Mouse (Mus musculus) spleen, adult 2 months (tissue): Measurements from ENCODE around the gene Notch2. TPM values are rescaled to one million over a fixed set of nuclear protein-coding genes. Genes with fewer than 3 reads are reported as not detected.

Experiments
- DNase-seq, 2 experiments: peaks; one replicate each; pipeline versions ENCODE4 v3.0.0 to v3.0.0-alpha.2; 2012 to 2021; ENCODE audit warnings: low spot score in 2 of 2, low read depth in 1 of 2
- H3K27ac ChIP-seq: fragments of 200-500 bp; 2 replicates; pipeline ENCODE4 v1.5.1; 2012; ENCODE audit warnings: low read length, inconsistent platforms; ENCODE audit not compliant: insufficient read depth
- H3K27me3 ChIP-seq: fragments of 200-500 bp; 2 replicates; pipeline ENCODE4 v1.6.1; 2012; ENCODE audit warnings: mild to moderate bottlenecking, moderate library complexity, low read length, inconsistent platforms; ENCODE audit not compliant: control insufficient read depth, insufficient read depth
- H3K36me3 ChIP-seq: fragments of 200-500 bp; 2 replicates; pipeline ENCODE4 v1.6.1; 2012; ENCODE audit warnings: mild to moderate bottlenecking, low read length, inconsistent platforms; ENCODE audit not compliant: control insufficient read depth, insufficient read depth
- H3K4me1 ChIP-seq: fragments of 200-500 bp; 2 replicates; pipeline ENCODE4 v1.6.1; 2011; ENCODE audit warnings: inconsistent platforms; ENCODE audit not compliant: control insufficient read depth, insufficient read depth, insufficient read length
- H3K4me3 ChIP-seq: fragments of 200-500 bp; 2 replicates; pipeline ENCODE4 v1.5.1; 2011; ENCODE audit warnings: mild to moderate bottlenecking, inconsistent platforms; ENCODE audit not compliant: insufficient read depth, insufficient read length; ENCODE audit errors: extremely low read depth
- CTCF ChIP-seq: fragments of 200-500 bp; IDR thresholded peaks from 2 replicates; pipeline ENCODE4 v1.5.1; 2011; ENCODE audit warnings: mild to moderate bottlenecking, inconsistent platforms; ENCODE audit not compliant: insufficient read depth, insufficient read length, insufficient replicate concordance; ENCODE audit errors: extremely low read depth
- POLR2A ChIP-seq: fragments of 200-500 bp; IDR thresholded peaks from 2 replicates; pipeline ENCODE4 v1.6.1; 2011; ENCODE audit warnings: low read depth, low read length, inconsistent platforms
- WGBS: fragments of 180-500 bp; shearing (Covaris S2); methylation state at CpG from one replicate; pipeline ENCODE4 v1.1.7; 2018; 5-methylcytosine and 5-hydroxymethylcytosine counted together
- polyA plus RNA-seq: library from polyadenylated mRNA; depleted of rRNA; stranded (reverse); fragments of >200 nt; gene quantifications from 2 replicates; pipeline ENCODE4 v1.2.3, GENCODE M21; 2012

Gene Notch2
- polyA plus RNA-seq, 1 experiment, result 45.7 TPM

DNA sequence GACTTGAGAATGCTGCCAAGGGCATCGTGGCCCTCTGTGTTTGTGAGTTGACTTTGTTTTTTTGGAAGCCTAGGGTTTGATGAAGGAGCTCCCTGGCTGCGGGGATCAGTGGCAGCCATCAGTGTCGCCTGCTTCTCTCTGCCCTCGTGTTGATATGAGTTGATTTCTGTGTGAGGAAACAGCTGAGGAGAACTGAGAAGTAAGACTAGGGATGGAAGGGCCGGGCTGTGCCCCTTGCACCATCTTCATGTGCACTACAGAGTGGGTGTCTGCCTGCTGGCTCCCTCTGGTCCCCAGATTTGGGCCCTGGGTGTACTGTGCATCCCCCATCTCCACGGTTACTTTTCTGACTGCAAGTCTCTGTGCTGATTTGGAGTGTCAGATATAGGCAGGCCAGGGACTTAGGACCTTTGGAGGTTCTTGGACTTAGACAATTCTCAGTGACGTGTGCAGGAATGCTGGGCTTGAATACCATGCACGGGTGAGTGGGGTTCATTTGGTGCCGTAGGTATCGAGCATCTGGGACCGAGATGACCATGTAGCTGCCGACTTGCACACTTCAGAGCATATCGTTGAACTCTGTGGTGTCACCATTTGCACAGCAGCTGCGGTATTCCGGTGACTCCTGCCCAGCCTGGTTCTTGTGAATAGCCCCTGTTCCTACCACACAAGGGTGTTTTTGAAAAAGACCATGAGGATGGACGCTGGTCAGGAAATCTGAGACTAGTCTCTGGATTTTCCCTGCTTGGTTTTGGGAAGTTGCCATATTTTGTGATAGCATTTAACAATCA, 26.5 kb downstream of the Notch2 start:
- no peak overlapping the region for H3K27ac ChIP-seq
- H3K27me3 ChIP-seq, result no peaks in the 10 kb centered on the region
- DNase-seq, result no peak
- 73% methylated on average over 16 of the region's 16 CpGs for WGBS
- TF ChIP-seq POLR2A, result no peak
- no peak for TF ChIP-seq CTCF
- no peak overlapping the region for H3K4me3 ChIP-seq
- H3K4me1 ChIP-seq, result peaks cover 9% of the 10 kb centered on the region; the same call in 1 of the 2 replicates
- peaks cover 1% of the 10 kb centered on the region; the same call in 1 of the 2 replicates for H3K36me3 ChIP-seq

DNA sequence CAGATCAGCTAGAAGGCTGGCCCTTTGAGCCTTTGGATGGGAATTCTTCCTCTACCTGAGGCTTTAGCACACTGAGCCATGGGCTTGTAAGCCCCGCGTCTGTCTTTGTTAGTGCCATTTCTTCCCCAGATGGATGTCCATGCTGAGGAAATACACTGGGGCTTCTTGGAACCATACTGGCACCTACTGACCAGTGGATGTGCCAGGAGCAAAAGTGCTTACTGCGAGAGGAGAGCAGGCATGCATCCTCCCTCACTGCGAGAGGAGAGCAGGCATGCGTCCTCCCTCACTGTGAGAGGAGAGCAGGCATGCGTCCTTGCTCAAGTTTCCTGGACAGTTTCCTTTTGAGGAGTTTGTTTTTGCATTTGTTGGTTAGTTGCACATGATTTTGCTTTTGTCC, 27.5 kb downstream of the Notch2 start:
- no peak overlapping the region for H3K4me3 ChIP-seq
- no peak for DNase-seq

DNA sequence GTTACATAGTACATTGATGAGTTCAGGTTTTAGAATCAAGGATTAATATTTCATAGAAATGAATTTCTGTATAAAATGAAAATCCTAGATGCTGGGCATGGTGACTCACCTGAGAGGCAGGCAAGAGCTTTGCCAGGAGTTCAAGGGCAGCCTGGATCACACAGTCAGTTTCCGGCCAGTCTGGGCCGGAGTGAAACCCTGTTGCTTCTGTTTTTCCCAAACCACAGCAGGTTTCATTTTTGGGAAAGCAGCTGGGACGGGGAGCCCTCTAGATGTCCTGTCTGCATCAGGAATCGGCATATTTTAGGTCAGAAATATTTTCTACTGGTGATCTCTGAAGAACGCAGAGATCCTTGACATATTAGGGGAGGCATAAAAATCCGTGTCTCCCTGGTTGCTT, 29.0 kb downstream of the Notch2 start:
- Histone ChIP-seq H3K4me3 (no peak overlapping the region), H3K27me3 (no peaks in the 10 kb centered on the region), H3K36me3 (no peaks in the 10 kb centered on the region; the same call in 1 of the 2 replicates), H3K27ac (no peak overlapping the region), H3K4me1 (peaks cover 19% of the 10 kb centered on the region; the same call in 1 of the 2 replicates)
- no peak for TF ChIP-seq POLR2A
- TF ChIP-seq CTCF, result no peak
- DNase-seq, result no peak
- WGBS, result 82% methylated on average over 6 of the region's 6 CpGs

More for the DNA sequence above, 27.5 kb downstream of the Notch2 start:
- no peak for TF ChIP-seq CTCF
- no peak for TF ChIP-seq POLR2A
- Histone ChIP-seq H3K4me1 (peaks cover 13% of the 10 kb centered on the region; the same call in 1 of the 2 replicates), H3K27ac (no peak overlapping the region; the same call in 1 of the 2 replicates), H3K36me3 (peaks cover 1% of the 10 kb centered on the region; the same call in 1 of the 2 replicates), H3K27me3 (no peaks in the 10 kb centered on the region)
- WGBS, result 88% methylated on average over 6 of the region's 6 CpGs

DNA sequence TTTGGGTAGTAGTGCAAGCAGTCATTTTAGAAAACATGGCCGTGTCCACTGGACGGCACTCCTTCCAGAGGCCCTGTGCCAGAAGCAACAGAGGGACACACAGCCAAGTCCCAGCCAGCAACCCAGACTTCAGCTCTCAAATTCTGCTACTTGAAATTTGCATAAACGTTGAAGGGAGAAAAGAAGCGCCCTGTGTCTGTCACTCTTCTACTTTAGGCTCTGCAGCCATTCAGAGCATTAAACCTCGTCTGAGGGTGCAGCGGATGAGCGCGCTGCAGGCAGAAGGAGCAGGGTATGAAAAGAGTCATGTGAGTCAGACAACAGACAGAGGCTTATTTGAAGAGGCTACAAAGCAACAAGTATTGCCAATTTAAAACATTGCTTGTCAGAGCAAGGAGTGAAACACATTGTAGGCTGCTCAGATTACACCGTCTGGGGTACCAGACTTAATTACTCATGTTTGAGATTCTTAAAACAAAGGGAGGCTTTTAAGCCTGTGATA, 29.7 kb downstream of the Notch2 start:
- no peak for DNase-seq
- Histone ChIP-seq H3K27me3 (no peaks in the 10 kb centered on the region), H3K27ac (0 out of 2 replicates have a peak overlapping the region, but pooled peaks have one; percentile 8), H3K36me3 (no peaks in the 10 kb centered on the region), H3K4me3 (no peak overlapping the region), H3K4me1 (peaks cover 19% of the 10 kb centered on the region; the same call in 1 of the 2 replicates)
- WGBS, result 64% methylated on average over 9 of the region's 9 CpGs
- no peak for TF ChIP-seq POLR2A
- TF ChIP-seq CTCF, result no peak

DNA sequence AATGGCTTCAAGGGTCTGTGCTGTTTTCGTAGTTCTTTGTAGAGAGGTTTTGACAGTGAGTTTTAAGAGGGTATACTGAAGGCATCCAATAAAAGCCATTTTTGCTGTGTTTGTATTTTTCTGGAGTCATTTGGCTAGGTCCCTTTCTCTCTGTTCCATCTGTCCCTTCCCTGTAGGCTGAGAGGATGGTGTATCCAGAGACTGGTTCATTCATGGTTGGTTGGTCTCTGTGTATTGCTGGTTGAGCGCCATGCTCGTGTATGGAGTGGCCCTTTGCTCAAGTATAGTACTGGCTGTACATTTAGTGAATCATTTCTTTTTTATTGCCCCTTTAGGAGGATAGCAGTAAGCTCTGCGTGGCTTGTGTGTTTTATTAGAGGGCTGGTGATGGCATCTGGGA, 30.3 kb downstream of the Notch2 start:
- 87% methylated on average over 4 of the region's 4 CpGs for WGBS

DNA sequence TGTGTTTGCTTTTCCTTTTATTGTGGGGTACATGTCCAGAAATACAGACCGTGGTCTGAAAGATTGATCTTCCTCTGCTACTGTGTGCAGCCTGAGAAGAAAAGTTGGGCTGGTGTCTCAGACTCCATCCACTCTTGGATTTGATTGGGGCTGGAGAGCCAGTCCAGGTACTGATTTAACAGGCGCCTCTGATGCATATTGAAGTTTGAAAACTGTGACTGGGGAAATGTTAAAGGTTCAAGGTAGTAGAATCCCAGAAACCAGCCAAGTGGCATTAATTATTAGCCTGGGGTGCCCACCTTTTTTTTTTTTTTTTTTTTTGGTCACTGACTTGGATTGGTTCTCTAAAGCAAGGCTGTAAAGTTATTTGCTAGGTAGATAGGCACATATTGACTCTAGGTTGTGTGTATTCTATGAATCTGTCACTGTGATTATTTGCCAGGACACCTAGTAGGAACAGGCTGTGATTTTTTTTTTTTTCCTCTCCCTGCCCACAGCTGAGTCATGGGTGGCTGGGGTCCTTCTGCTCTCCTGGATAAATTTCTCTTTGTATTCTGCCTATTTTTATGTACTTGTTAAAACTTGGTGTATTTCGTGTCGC, 31.5 kb downstream of the Notch2 start:
- no peaks in the 10 kb centered on the region for H3K36me3 ChIP-seq
- no peaks in the 10 kb centered on the region for H3K27me3 ChIP-seq
- no peak overlapping the region for H3K4me3 ChIP-seq
- DNase-seq, result no peak
- no peak for TF ChIP-seq POLR2A
- no peak for TF ChIP-seq CTCF
- H3K27ac ChIP-seq, result no peak overlapping the region
- H3K4me1 ChIP-seq, result peaks cover 15% of the 10 kb centered on the region; the same call in 1 of the 2 replicates
- WGBS, result 93% methylated on average over 4 of the region's 4 CpGs

More for the DNA sequence above, 30.3 kb downstream of the Notch2 start:
- Histone ChIP-seq H3K4me3 (no peak overlapping the region), H3K27me3 (no peaks in the 10 kb centered on the region), H3K27ac (no peak overlapping the region), H3K36me3 (no peaks in the 10 kb centered on the region), H3K4me1 (peaks cover 19% of the 10 kb centered on the region; the same call in 1 of the 2 replicates)
- no peak for DNase-seq
- no peak for TF ChIP-seq POLR2A
- TF ChIP-seq CTCF, result no peak
